Mouse (Mus musculus): ENCODE data around the gene Fancd2os.
A peak's percentile ranks its signal among the peaks of the same experiment; 100 is the strongest.

Gene Fancd2os

GRCm38 (mm10) chr6:113605224-113605545, 4.7 kb upstream of the Fancd2os start:
- no peak for DNase-seq (ENCODE audit: low spot score in 2 of 2)

DNA sequence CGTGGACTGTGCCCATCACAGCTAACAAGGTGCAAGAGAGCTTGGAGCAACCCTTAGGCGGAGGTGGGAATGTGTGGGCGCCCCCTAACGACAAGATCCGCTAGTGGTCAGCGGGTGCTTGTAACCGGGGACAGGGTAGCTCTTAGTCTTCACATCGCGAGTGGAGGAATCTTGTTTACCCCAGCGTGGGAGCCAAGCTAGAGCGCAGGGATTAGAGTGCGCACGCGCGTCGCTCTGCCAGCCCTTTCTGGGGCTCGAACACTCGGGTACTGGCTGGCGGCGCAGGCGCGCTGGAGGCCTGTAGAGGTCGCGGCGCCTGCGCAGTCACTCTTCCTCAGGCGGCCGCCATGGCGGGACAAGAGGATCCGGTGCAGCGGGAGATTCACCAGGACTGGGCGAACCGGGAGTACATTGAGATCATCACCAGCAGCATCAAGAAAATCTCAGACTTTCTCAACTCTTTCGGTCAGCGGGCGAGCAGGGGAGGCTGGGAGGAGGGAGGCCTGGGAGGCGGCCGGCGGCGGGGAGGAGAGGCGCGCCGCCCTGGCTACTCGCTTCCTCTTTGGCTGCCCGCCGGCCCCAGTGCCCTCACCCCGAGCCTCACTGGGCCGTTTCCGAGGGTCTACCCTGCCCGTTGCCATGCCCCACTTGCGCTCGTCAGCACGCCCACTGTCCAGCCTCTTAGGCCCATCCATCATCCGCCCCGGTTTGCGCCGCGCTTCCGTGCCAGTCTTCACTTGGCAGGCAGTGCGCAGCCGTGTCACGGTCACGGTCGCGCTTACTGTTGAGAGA, 4.1 kb upstream of the Fancd2os start, which contains the start of gene Brk1:
Brk1 (plus strand) TSS at position 341 of the 792 bp plus-strand sequence.
- peak; percentile 85 to 88 for DNase-seq (ENCODE audit: low spot score in 2 of 2)

- no peak for DNase-seq (ENCODE audit: low spot score in 2 of 2)
Measured at GRCm38 (mm10) chr6:113603993-113604392, 3.5 kb upstream of the Fancd2os start.

GRCm38 (mm10) chr6:113602821-113603220, 2.3 kb upstream of the Fancd2os start:
- DNase-seq (ENCODE audit: low spot score in 2 of 2), result no peak

- no peak for DNase-seq (ENCODE audit: low spot score in 2 of 2)
Measured at GRCm38 (mm10) chr6:113599833-113600232, 682 bp downstream of the Fancd2os start.

- no peak for DNase-seq (ENCODE audit: low spot score in 2 of 2)
Measured at GRCm38 (mm10) chr6:113597945-113598344, 2.6 kb downstream of the Fancd2os start.

DNA sequence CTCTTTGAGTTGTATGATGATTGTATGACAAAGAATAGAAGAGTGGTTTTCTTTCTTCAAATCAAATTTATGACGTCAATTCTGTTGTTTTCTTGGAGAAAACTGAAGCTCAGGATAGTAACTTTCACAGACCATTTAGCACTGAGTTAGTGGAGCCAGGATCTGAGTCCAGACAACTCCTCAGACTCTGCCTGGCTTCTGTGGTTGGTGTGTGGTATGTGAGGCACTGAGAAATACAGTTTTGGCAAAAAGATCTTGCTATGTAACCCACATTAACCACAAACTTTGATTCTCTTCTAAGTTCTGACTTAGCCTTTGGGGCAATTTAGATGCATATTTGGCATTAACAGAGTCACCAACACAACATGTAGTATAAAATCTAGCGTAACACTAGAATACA, 7.9 kb downstream of the Fancd2os start:
- DNase-seq (ENCODE audit: low spot score in 2 of 2), result no peak

DNA sequence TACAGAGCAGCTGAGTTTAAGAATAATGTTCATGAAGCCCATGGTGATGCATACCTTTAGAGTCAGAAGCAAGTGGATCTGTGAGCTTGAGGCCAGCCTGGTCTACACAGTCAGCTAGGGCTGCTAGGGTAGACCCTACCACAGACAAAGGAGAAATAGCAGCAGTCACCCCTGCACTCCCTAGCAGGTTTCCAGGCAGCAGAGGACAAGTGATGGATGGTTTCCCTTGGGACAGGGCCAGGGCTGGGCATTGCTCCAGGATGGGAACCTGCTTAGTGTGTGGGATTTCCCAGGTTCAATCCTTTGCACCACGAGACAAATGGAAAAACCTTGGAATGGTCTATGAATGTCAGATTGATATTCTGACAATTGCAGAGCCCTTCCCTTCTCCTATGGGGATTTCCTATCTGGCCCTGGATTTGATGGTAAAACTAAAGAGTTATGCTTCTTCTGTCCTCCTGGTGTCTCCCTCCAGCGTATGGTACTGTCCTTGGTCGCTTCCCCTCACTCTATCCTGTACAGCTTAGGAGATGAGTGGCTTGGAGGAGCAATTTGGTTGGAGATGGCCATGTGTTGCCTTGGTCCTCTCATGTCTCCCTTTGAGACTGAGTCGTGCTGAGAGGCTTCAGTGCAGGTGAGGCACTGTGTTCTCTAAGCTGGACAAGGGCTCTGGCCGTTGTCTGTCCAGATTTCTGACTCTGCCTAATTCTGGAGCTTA, 13.9 kb downstream of the Fancd2os start:
- no peak for DNase-seq (ENCODE audit: low spot score in 2 of 2)

GRCm38 (mm10) chr6:113585065-113585464, 15.4 kb downstream of the Fancd2os start:
- peak in 1 of 2 experiments; percentile 22 for DNase-seq (ENCODE audit: low spot score in 2 of 2)

DNA sequence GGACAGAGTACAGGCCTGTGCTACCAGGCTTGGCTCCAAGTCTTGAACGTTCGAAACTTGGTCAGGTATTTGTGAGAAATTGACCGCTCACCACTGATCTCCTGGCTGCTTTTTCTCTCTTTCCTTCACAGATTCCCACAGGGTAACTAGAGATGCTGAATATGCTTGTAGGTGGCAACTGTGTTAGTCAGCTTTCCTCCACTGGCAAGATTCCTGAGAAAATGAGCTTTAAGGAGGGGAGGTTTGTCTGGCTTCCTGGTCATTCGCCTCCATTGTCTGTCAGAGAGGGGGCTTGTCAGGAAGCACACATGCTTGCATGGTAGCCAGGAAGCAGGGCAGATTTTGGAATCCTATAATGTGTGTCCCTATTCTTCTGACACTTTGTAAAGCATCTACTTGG, 17.5 kb downstream of the Fancd2os start:
- DNase-seq (ENCODE audit: low spot score in 2 of 2), result no peak

- no peak for DNase-seq (ENCODE audit: low spot score in 2 of 2)
Measured at GRCm38 (mm10) chr6:113579306-113579705, 21.2 kb downstream of the Fancd2os start.

DNA sequence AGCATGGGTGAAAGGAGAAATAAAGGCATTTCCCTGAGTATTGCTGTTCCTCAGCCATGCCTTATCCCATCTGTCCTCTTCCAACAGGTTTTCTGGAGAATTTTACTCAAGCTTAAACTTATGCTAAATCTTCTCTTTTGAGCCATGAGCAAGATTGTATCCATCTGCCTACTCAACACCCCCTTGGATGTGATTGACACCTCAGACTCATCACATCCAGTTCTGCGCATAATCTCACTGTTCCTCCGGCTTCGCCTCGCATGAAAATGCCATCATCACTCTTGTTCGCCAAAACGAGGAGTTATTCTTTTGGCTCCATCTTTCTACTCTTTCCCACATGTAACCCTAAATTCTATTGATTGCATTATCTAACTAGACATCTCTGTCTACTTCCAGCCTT, 24.5 kb downstream of the Fancd2os start:
- peak; percentile 40 to 71 for DNase-seq (ENCODE audit: low spot score in 2 of 2)

- no peak for DNase-seq (ENCODE audit: low spot score in 2 of 2)
Measured at GRCm38 (mm10) chr6:113564557-113564956, 36.0 kb downstream of the Fancd2os start.

GRCm38 (mm10) chr6:113559736-113560135, 40.8 kb downstream of the Fancd2os start:
- DNase-seq (ENCODE audit: low spot score in 2 of 2), result peak in 1 of 2 experiments; percentile 6
